Mouse (Mus musculus): ENCODE measurements around the gene Gm18596. TPM values are rescaled to one million over a fixed set of nuclear protein-coding genes. Genes with fewer than 3 reads are reported as not detected.
"Not testable (repeated sequence)": the region's sequence is repeated elsewhere in the genome, so short reads cannot be mapped to it uniquely, and the experiment has no call there.

Gm18596 gene
- polyA plus RNA-seq, 1 experiment: not detected

DNA sequence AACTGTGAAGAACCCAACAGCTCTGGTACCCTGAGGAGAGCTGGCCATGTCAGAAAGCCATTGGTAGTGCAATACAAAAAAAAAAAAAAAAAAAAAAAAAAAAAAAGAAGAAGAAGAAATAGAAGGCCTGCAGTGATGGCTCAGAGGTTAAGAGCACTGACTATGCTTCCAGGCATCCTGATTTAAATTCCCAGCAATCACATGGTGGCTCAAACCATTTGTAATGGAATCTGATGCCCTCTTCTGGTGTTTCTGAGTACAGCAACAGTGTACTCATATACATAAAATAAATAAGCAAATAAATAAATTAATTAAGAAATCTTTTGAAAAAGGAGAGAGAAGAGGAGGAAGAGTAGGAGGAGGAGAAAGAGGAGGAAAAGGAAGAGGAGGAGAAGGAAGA, 11.0 kb upstream of the Gm18596 start:
- Histone ChIP-seq H3K4me3 (replicated peaks; ENCODE audit: control insufficient read depth, low read depth, low read length) (no peak overlapping the region), H3K27ac (ENCODE audit: control insufficient read depth, insufficient read depth, low read depth, low read length, poor library complexity) (no peak overlapping the region), H3K4me1 (ENCODE audit: control insufficient read depth, insufficient read depth, low read length) (no peaks in the 10 kb centered on the region)
- TF ChIP-seq POLR2A (IDR thresholded peaks at IDR 0.05; ENCODE audit: borderline replicate concordance, control insufficient read depth, low read depth, low read length) (no peak), CTCF (IDR thresholded peaks at IDR 0.05; ENCODE audit: control insufficient read depth, insufficient read depth, low read length) (no peak)

DNA sequence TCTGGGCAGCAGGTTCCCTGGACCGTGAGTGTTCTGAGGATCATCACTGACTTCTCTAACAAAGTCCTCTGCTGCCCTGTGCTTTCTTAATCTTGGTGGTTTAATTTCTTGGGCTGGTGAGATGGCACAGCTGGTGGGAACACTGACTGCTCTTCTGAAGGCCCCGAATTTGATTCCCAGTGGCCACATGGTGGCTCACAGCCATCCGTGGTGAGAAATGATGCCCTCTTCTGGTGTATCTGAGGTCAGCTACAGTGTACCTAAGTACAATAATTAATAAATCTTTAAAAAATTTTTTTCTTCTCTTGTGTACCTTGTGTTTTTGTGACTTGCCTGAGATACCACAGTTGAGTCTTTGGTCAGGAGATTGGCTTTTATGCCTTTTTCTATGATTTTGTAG, 9.9 kb upstream of the Gm18596 start:
- 52% methylated on average over 3 of the region's 3 CpGs for WGBS
- H3K27ac ChIP-seq (ENCODE audit: control insufficient read depth, insufficient read depth, low read depth, low read length, poor library complexity); H3K4me3 ChIP-seq (replicated peaks; ENCODE audit: control insufficient read depth, low read depth, low read length); H3K4me1 ChIP-seq (ENCODE audit: control insufficient read depth, insufficient read depth, low read length): not testable (repeated sequence)

DNA sequence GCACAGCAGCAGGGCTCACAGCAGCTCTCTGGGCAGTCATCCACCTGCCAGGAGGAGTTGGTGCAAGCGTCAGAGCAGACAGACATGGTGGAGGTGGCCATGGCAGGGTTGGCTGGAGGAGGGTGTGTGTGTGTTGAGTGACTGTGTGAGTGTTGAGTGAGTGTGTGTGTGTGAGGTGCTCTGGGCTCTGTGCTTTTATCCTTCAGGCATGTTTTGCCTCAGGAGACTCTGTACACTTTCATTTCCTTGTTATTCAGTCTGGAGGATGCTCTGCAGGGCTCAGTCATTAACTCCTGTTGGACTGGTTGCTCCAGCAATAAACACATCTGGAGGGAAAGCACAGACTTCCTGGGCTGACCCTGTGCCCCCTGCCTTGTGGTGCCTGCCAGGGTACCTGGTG, 8.8 kb upstream of the Gm18596 start, which contains the start of gene Gm9736:
TSS of gene Gm9736 (minus strand) at position 101 of the 400 bp plus-strand sequence.
- not testable (repeated sequence) for H3K4me1 ChIP-seq (ENCODE audit: control insufficient read depth, insufficient read depth, low read length); H3K4me3 ChIP-seq (replicated peaks; ENCODE audit: control insufficient read depth, low read depth, low read length); H3K27ac ChIP-seq (ENCODE audit: control insufficient read depth, insufficient read depth, low read depth, low read length, poor library complexity)
- 58% methylated on average over 1 of the region's 1 CpGs for WGBS

DNA sequence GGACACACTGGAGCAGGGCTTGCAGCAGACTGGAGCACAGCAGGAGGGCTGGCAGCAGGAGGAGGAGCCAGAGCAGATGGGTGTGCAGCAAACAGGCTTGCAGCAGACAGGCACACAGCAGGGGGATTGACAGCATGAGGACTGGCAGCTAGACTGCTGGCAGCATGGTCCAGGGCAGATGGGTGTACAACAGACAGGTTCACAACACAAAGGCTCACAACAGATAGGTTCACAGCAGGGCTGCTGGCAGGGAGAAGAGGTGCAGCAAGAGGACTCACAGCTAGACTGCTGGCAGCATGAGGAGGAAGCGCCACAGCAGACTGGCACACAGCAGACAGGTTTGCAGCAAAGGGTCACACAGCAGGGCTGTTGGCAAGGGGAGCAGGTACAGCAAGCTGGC, 8.2 kb upstream of the Gm18596 start:
- H3K4me3 ChIP-seq (replicated peaks; ENCODE audit: control insufficient read depth, low read depth, low read length); H3K27ac ChIP-seq (ENCODE audit: control insufficient read depth, insufficient read depth, low read depth, low read length, poor library complexity); H3K4me1 ChIP-seq (ENCODE audit: control insufficient read depth, insufficient read depth, low read length): not testable (repeated sequence)
- WGBS: 75% methylated on average over 1 of the region's 1 CpGs

DNA sequence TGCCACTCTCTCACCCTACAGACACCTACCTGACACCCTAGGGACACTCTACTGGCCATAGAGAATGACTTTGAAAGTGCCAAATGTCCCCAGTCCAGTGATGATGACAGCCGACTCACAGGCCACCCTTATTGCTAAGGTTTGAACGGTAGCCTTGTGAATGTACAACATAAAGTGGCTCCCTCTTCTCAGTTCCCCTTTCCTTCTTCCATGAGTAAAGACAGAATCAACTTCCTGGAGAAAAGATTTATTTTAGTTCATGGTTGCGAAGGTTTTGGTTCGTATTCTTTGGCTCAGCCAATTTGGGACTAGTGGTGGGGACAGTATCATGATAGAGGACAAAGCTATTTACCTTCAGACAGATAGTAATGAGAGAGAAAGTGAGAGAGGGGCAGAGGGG, 3.5 kb downstream of the Gm18596 start:
- TF ChIP-seq CTCF (IDR thresholded peaks at IDR 0.05; ENCODE audit: control insufficient read depth, insufficient read depth, low read length): no peak
- TF ChIP-seq POLR2A (IDR thresholded peaks at IDR 0.05; ENCODE audit: borderline replicate concordance, control insufficient read depth, low read depth, low read length): no peak
- Histone ChIP-seq H3K4me3 (replicated peaks; ENCODE audit: control insufficient read depth, low read depth, low read length) (no peak overlapping the region), H3K27ac (ENCODE audit: control insufficient read depth, insufficient read depth, low read depth, low read length, poor library complexity) (no peak overlapping the region), H3K4me1 (ENCODE audit: control insufficient read depth, insufficient read depth, low read length) (no peaks in the 10 kb centered on the region)
- 47% methylated on average over 4 of the region's 4 CpGs for WGBS

DNA sequence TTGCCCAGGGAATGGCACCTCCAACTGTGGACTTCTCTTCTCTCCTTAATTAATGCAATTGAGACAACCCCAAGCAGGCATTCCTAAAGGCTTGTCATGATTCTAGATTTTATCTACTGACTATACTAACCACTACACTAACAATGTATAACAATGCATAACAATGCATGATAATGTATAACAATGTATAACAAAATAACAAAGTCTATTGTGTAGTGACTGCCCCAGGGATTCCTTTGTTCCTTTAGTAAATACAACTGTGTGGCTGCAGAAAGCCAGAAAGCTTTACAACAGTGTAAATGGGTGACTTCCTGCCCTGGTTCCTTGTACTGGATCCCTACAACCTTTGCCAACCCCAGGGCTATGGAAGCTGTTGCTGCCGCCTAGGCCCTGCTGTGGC, 6.5 kb downstream of the Gm18596 start:
- H3K27ac ChIP-seq (ENCODE audit: control insufficient read depth, insufficient read depth, low read depth, low read length, poor library complexity): no peak overlapping the region
- WGBS: 76% methylated on average over 1 of the region's 1 CpGs
- no peaks in the 10 kb centered on the region for H3K4me1 ChIP-seq (ENCODE audit: control insufficient read depth, insufficient read depth, low read length)
- no peak for TF ChIP-seq CTCF (IDR thresholded peaks at IDR 0.05; ENCODE audit: control insufficient read depth, insufficient read depth, low read length)
- H3K4me3 ChIP-seq (replicated peaks; ENCODE audit: control insufficient read depth, low read depth, low read length): no peak overlapping the region

DNA sequence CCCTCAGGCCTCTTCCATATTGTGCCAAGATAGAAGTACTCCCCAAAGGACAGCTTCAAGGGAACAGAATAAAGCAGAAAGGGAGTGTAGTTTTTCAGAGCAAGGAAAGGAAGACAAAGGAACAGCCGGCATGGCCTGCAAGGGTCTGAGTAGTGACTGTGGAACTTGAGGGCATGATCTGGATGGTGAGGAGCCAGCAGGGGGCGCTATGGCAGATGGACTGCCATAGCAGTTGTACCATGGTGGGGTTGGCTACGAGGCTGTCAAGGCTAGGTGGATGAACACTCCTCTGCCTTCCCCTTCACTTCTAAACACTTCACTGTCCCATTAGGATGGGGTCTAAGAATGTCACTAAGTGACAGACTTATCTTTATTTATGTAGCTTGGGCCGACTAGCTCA, 13.2 kb downstream of the Gm18596 start:
- no peak overlapping the region for H3K27ac ChIP-seq (ENCODE audit: control insufficient read depth, insufficient read depth, low read depth, low read length, poor library complexity)
- TF ChIP-seq POLR2A (IDR thresholded peaks at IDR 0.05; ENCODE audit: borderline replicate concordance, control insufficient read depth, low read depth, low read length): no peak
- peak; percentile 66 for TF ChIP-seq CTCF (IDR thresholded peaks at IDR 0.05; ENCODE audit: control insufficient read depth, insufficient read depth, low read length)
- no peak overlapping the region for H3K4me3 ChIP-seq (replicated peaks; ENCODE audit: control insufficient read depth, low read depth, low read length)
- 53% methylated on average over 4 of the region's 4 CpGs for WGBS
- H3K4me1 ChIP-seq (ENCODE audit: control insufficient read depth, insufficient read depth, low read length): no peaks in the 10 kb centered on the region

DNA sequence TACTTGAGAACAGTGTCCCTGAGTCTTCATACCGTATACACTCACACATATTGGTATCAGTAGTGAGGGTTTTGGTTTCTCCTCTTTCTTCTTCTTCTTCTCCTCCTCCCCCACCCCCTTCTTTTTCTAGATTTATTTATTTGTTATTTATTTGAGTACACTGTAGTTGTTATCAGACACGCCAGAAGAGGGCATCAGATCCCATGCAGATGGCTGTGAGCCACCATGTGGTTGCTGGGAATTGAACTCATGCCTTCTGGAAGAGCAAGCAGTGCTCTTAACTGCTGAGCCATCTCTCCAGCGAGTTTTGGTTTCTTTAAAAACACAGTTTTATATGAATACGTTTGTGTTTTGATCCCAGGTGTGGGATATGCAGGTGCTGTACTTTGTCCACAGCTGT, 14.2 kb downstream of the Gm18596 start:
- no peak overlapping the region for H3K4me3 ChIP-seq (replicated peaks; ENCODE audit: control insufficient read depth, low read depth, low read length)
- H3K4me1 ChIP-seq (ENCODE audit: control insufficient read depth, insufficient read depth, low read length): no peaks in the 10 kb centered on the region
- WGBS: 64% methylated on average over 4 of the region's 4 CpGs
- H3K27ac ChIP-seq (ENCODE audit: control insufficient read depth, insufficient read depth, low read depth, low read length, poor library complexity): no peak overlapping the region
- TF ChIP-seq CTCF (IDR thresholded peaks at IDR 0.05; ENCODE audit: control insufficient read depth, insufficient read depth, low read length) (no peak), POLR2A (IDR thresholded peaks at IDR 0.05; ENCODE audit: borderline replicate concordance, control insufficient read depth, low read depth, low read length) (no peak)

DNA sequence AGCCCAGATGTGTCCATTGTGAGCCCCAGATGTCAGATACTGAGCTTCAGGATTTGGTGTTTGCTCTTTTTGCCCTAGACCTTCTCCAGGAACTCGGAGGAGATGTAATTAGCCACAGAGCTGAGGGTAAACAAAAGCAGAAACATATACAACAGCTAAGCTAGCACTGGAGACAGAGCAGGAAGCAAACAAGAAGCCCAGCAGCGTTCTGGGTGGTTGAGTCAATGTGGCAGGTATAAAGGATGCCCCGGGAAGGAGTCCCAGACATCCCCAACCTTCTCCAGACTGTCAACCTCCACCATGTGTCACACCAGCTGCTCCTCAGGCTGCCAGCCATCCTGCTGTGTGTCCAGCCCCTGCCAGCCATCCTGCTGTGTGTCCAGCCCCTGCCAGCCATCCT, 16.3 kb downstream of the Gm18596 start, which contains the start of gene Gm10100:
TSS of gene Gm10100 (plus strand) at position 301 of the 400 bp plus-strand sequence.
- Histone ChIP-seq H3K4me1 (ENCODE audit: control insufficient read depth, insufficient read depth, low read length) (no peaks in the 10 kb centered on the region), H3K4me3 (replicated peaks; ENCODE audit: control insufficient read depth, low read depth, low read length) (no peak within 1 kb of the TSS), H3K27ac (ENCODE audit: control insufficient read depth, insufficient read depth, low read depth, low read length, poor library complexity) (no peak within 1 kb of the TSS)
- no peak for TF ChIP-seq CTCF (IDR thresholded peaks at IDR 0.05; ENCODE audit: control insufficient read depth, insufficient read depth, low read length)
- TF ChIP-seq POLR2A (IDR thresholded peaks at IDR 0.05; ENCODE audit: borderline replicate concordance, control insufficient read depth, low read depth, low read length): no peak
- WGBS: 34% methylated on average over 3 of the region's 3 CpGs

DNA sequence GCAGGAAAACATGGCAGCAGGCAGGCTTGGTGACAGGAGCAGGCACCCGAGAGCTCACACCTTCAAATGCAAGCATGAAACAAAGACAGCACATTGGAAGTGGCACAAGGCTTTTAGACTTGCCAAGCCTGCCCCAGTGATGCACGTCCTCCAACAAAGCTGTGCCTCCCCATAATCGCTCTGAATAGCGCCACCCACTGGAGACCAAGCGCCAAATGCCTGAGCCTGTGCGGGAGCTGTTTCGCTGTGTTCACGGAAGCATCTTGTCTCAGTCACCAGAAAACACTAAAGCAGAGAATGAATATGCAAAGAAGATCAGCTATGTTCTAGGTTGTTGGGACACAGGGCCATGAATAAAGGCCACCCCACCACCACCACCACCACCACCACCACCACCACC, 17.6 kb downstream of the Gm18596 start:
- Histone ChIP-seq H3K4me1 (ENCODE audit: control insufficient read depth, insufficient read depth, low read length) (no peaks in the 10 kb centered on the region), H3K4me3 (replicated peaks; ENCODE audit: control insufficient read depth, low read depth, low read length) (no peak overlapping the region), H3K27ac (ENCODE audit: control insufficient read depth, insufficient read depth, low read depth, low read length, poor library complexity) (no peak overlapping the region; the same call in 1 of the 2 replicates)
- WGBS: 73% methylated on average over 8 of the region's 8 CpGs
- TF ChIP-seq POLR2A (IDR thresholded peaks at IDR 0.05; ENCODE audit: borderline replicate concordance, control insufficient read depth, low read depth, low read length) (no peak), CTCF (IDR thresholded peaks at IDR 0.05; ENCODE audit: control insufficient read depth, insufficient read depth, low read length) (peak; percentile 29; the same call in 1 of the 2 replicates)

DNA sequence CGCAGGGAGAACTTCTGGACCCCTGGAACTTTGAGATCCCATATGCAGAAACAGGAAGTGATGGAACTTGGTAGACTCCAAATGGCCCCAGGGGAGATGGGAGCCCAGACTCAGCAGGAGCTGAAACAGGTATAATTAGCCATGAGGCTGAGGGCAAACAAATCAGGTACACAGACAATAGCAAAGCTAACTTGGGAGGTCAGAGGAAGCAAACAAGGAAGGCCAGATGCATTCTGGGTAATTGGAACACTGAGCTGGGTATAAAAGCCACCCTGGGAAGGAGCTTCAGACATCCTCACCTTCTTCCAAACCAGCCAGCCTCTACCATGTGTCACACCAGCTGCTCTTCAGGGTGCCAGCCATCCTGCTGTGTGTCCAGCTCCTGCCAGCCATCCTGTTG, 22.1 kb downstream of the Gm18596 start, which contains the start of gene Krtap12-1:
TSS of gene Krtap12-1 (plus strand) at position 301 of the 400 bp plus-strand sequence.
- not testable (repeated sequence) for H3K27ac ChIP-seq (ENCODE audit: control insufficient read depth, insufficient read depth, low read depth, low read length, poor library complexity); H3K4me1 ChIP-seq (ENCODE audit: control insufficient read depth, insufficient read depth, low read length); H3K4me3 ChIP-seq (replicated peaks; ENCODE audit: control insufficient read depth, low read depth, low read length)
- WGBS: 86% methylated on average over 1 of the region's 1 CpGs
